Mouse (Mus musculus): ENCODE results near the gene Fancc. TPM values are rescaled to one million over a fixed set of nuclear protein-coding genes. Genes with fewer than 3 reads are reported as not detected.

The Fancc gene
- total RNA-seq (2014; rRNA removed; ENCODE audit: low replicate concordance) (20.8 and 39.5 TPM in 2 replicates), polyA plus RNA-seq (2015; fragmentation: Nextera tagmentation; extraction: Ambion mirVana) (7.6 and 8.5 TPM in 2 replicates)

- ATAC-seq (ENCODE audit: insufficient read depth, low read depth) = no peak
- no peak for DNase-seq (ENCODE audit: low spot score)
- TF ChIP-seq CTCF (IDR thresholded peaks at IDR 0.05; ENCODE audit: low read depth) (no peak), EP300 (IDR thresholded peaks at IDR 0.05; ENCODE audit: low read depth) (no peak)
- Histone ChIP-seq H3K4me3 (ENCODE audit: low read depth, low read length) (no peak within 1 kb of the TSS), H3K27me3 (ENCODE audit: control insufficient read depth, insufficient read depth, low read length) (no peaks in the 10 kb centered on the region), H3K27ac (ENCODE audit: low read depth) (no peak within 1 kb of the TSS), H3K4me2 (ENCODE audit: low read depth, low read length) (peak within 1 kb of the TSS; percentile 27; the same call in 1 of the 2 replicates), H3K36me3 (replicated peaks; ENCODE audit: control insufficient read depth, insufficient read depth, low read length) (no peaks in the 10 kb centered on the region), H3K9ac (replicated peaks; ENCODE audit: low read depth, low read length) (no peak within 1 kb of the TSS), H3K4me1 (ENCODE audit: control insufficient read depth, insufficient read depth) (no peaks in the 10 kb centered on the region), H3K9me3 (replicated peaks; ENCODE audit: control insufficient read depth, low read length) (no peaks in the 10 kb centered on the region)
- WGBS = 36% methylated on average over 23 of the region's 23 CpGs
Measured at GRCm38 (mm10) chr13:63496646-63497582, at the start of gene Fancc. TSS of gene Fancc (minus strand) at chr13:63497278.

GRCm38 (mm10) chr13:63545291-63545690 lies 48.2 kb upstream of the Fancc start:
- no peak overlapping the region for H3K9ac ChIP-seq (replicated peaks; ENCODE audit: low read depth, low read length)
- H3K4me3 ChIP-seq (ENCODE audit: low read depth, low read length) = no peak overlapping the region
- no peak for DNase-seq (ENCODE audit: low spot score)
- 74% methylated on average over 7 of the region's 7 CpGs for whole genome bisulfite sequencing
- ATAC-seq (ENCODE audit: insufficient read depth, low read depth) = no peak
- peaks cover 12% of the 10 kb centered on the region; the same call in 1 of the 2 replicates for H3K4me1 ChIP-seq (ENCODE audit: control insufficient read depth, insufficient read depth)
- peaks cover 43% of the 10 kb centered on the region for H3K36me3 ChIP-seq (replicated peaks; ENCODE audit: control insufficient read depth, insufficient read depth, low read length)
- H3K9me3 ChIP-seq (replicated peaks; ENCODE audit: control insufficient read depth, low read length) = no peaks in the 10 kb centered on the region
- no peak overlapping the region for H3K4me2 ChIP-seq (ENCODE audit: low read depth, low read length)
- no peak for TF ChIP-seq CTCF (IDR thresholded peaks at IDR 0.05; ENCODE audit: low read depth)
- no peak for TF ChIP-seq EP300 (IDR thresholded peaks at IDR 0.05; ENCODE audit: low read depth)
- no peaks in the 10 kb centered on the region for H3K27me3 ChIP-seq (ENCODE audit: control insufficient read depth, insufficient read depth, low read length)
- no peak overlapping the region for H3K27ac ChIP-seq (ENCODE audit: low read depth)

DNA sequence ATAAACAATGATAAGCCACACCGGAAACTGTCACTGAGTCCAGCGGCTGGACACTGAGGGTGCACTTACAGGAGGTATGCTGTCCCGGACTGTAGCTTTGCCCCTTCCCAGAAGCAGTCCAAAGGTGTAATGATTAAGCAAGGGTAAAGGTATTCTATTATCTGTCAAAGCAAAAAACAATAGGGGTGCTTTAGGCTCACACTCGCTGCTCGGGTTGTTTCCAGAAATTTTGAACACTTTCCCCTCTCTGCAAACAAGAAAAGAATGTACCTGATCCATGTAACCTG lies 47.8 kb upstream of the Fancc start:
- DNase-seq (ENCODE audit: low spot score) = no peak

DNA sequence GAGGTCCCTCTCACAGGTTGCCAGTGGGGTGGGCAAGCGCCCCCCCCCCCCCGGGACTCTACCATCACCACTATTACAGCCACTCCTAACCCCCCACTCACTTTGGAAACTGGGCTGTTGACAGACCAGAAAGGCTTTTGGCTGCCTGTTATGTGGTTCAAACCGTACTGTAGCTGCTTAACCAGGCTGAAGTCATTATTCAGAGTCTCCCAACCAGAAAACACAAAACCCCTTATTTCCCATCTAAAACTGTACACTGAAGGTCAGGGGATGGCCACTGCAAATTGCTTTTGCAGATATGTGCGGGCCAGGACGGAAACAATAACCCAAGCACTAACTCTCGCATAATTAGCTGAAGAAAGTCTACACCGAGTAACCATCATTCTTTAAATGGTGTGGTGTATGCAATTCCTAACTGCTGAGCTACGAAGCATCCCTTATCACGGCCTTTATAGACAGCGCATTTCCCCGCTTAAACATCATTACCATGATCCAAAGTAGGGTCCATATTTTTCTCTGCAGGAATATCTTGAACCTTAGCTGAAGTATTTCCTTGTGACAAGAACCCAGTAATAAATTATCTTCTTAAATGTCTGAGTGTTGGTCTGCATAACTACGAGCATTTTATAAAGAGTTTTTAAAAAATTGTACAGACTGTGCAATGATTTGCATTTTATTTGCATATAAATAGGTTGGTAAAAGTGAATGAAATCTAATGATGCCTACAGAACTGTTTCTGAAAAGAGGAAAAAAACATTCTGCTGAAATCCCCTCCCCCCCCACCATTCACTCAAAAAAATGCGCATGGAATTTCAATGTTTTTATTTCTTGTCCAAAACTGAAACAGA lies 47.3 kb upstream of the Fancc start:
- Histone ChIP-seq H3K27ac (ENCODE audit: low read depth) (no peak overlapping the region), H3K27me3 (ENCODE audit: control insufficient read depth, insufficient read depth, low read length) (no peaks in the 10 kb centered on the region), H3K4me1 (ENCODE audit: control insufficient read depth, insufficient read depth) (peaks cover 9% of the 10 kb centered on the region; the same call in 1 of the 2 replicates), H3K9ac (replicated peaks; ENCODE audit: low read depth, low read length) (no peak overlapping the region), H3K9me3 (replicated peaks; ENCODE audit: control insufficient read depth, low read length) (no peaks in the 10 kb centered on the region), H3K4me2 (ENCODE audit: low read depth, low read length) (no peak overlapping the region), H3K36me3 (replicated peaks; ENCODE audit: control insufficient read depth, insufficient read depth, low read length) (peaks cover 53% of the 10 kb centered on the region), H3K4me3 (ENCODE audit: low read depth, low read length) (no peak overlapping the region)
- ATAC-seq (ENCODE audit: insufficient read depth, low read depth) (no peak), DNase-seq (ENCODE audit: low spot score) (no peak)
- 76% methylated on average over 12 of the region's 13 CpGs for WGBS
- TF ChIP-seq EP300 (IDR thresholded peaks at IDR 0.05; ENCODE audit: low read depth) (no peak), CTCF (IDR thresholded peaks at IDR 0.05; ENCODE audit: low read depth) (no peak)

More for the DNA sequence above, 47.8 kb upstream of the Fancc start:
- Histone ChIP-seq H3K27me3 (ENCODE audit: control insufficient read depth, insufficient read depth, low read length) (no peaks in the 10 kb centered on the region), H3K27ac (ENCODE audit: low read depth) (no peak overlapping the region), H3K4me3 (ENCODE audit: low read depth, low read length) (no peak overlapping the region), H3K4me2 (ENCODE audit: low read depth, low read length) (no peak overlapping the region), H3K9me3 (replicated peaks; ENCODE audit: control insufficient read depth, low read length) (no peaks in the 10 kb centered on the region), H3K9ac (replicated peaks; ENCODE audit: low read depth, low read length) (no peak overlapping the region), H3K36me3 (replicated peaks; ENCODE audit: control insufficient read depth, insufficient read depth, low read length) (peaks cover 47% of the 10 kb centered on the region), H3K4me1 (ENCODE audit: control insufficient read depth, insufficient read depth) (peaks cover 12% of the 10 kb centered on the region; the same call in 1 of the 2 replicates)
- WGBS = 53% methylated on average over 5 of the region's 5 CpGs
- TF ChIP-seq EP300 (IDR thresholded peaks at IDR 0.05; ENCODE audit: low read depth) (no peak), CTCF (IDR thresholded peaks at IDR 0.05; ENCODE audit: low read depth) (no peak)
- ATAC-seq (ENCODE audit: insufficient read depth, low read depth) = no peak

DNA sequence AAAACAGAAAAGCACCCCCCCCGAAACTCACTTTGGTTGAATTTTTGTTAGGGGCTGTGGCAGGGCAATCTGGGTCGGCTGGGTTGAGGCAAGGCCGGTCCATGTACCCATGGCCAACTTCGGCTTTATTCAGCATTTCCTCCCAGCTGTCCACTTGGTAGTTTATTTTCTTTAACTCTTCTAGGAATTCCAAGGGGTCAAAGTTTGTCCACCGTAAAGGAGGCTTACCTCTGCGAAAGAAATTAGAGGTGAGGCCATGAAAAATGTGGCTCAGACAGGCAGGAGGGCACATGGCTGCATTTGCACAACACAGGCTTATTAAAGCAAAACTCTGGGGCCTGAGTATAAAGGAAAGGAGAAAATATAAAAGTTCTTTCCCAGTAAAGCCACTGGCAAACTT lies 46.4 kb upstream of the Fancc start:
- Histone ChIP-seq H3K36me3 (replicated peaks; ENCODE audit: control insufficient read depth, insufficient read depth, low read length) (peaks cover 61% of the 10 kb centered on the region), H3K4me2 (ENCODE audit: low read depth, low read length) (no peak overlapping the region), H3K27me3 (ENCODE audit: control insufficient read depth, insufficient read depth, low read length) (no peaks in the 10 kb centered on the region), H3K4me1 (ENCODE audit: control insufficient read depth, insufficient read depth) (peaks cover under 1% of the 10 kb centered on the region; the same call in 1 of the 2 replicates), H3K4me3 (ENCODE audit: low read depth, low read length) (no peak overlapping the region), H3K9me3 (replicated peaks; ENCODE audit: control insufficient read depth, low read length) (no peaks in the 10 kb centered on the region), H3K9ac (replicated peaks; ENCODE audit: low read depth, low read length) (no peak overlapping the region), H3K27ac (ENCODE audit: low read depth) (no peak overlapping the region)
- DNase-seq (ENCODE audit: low spot score) (no peak), ATAC-seq (ENCODE audit: insufficient read depth, low read depth) (no peak)
- WGBS = 84% methylated on average over 6 of the region's 6 CpGs
- TF ChIP-seq CTCF (IDR thresholded peaks at IDR 0.05; ENCODE audit: low read depth) (no peak), EP300 (IDR thresholded peaks at IDR 0.05; ENCODE audit: low read depth) (no peak)
